Mouse (Mus musculus): ENCODE measurements around the gene Plxnb2. TPM values are rescaled to one million over a fixed set of nuclear protein-coding genes. Genes with fewer than 3 reads are reported as not detected.

Gene Plxnb2
- total RNA-seq (2021): 10 to 100 TPM; 50.0 to 56.5 TPM

DNA sequence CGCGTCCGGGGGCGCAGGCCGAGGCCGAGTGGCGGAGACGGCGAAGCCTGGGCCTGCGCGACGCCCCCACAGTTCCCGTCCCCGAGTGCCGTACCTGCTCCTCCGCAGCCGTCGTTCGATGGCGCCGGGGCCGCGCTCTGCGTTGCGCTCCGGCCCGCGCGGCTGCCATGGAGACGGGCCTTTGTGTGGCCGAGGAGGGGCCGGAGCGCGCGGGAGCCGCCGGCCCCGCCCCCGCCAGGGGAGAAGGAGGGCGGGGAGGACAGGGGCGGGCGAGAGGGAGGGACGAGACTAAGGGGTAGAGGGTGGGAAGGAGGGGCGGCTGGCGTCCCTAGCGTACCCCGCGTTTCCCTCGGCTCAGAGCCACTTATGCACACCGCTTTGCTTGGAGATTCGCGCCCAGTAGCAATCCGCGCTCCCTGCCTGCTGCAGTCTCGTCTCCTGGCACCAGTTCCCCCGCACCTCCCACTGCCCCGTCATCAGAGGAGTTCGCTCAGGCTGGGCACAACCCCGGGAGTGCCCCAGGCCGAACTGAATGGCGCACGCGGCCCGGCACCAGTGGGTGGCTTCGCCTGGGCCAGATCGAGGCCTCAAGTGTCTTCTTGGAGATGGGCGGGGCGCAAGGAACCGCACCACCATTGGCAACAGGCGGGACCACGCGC, at the start of gene Plxnb2:
Plxnb2 (minus strand) TSS at position 218 of the 659 bp plus-strand sequence.
- peak; percentile 52 to 63 for DNase-seq (ENCODE audit: extremely low spot score in 1 of 2, low spot score in 1 of 2)

DNA sequence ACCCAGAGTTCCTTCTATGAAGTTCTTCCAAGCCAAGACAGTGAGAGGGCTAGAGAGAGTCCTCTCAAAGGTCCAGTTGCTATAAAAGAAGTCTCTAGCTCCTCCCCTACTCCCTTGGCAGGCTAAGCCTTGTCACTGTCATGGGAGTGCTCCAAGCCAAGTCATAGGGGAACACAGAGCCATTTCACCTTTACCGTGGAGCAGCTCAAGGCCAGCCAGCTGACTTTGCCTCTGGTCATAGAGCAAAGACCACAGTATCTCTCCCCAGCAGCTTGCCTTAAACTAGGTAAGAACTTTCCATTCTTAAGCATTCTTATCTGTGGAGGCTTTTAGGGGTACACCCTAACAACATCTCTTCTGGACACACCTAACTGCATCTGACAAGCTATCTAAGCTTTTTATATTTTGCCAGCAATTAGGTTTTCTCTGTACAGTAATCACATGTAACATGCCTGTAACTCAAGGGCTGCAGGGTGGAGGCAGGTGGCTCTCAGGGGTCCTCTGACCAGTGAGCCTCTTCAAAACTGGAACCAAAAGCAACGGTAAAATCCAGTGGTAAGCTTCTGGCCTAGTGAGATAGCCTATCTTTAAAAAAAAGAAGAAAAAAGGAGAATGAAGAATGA, 35.1 kb upstream of the Plxnb2 start:
- no peak for DNase-seq (ENCODE audit: extremely low spot score in 1 of 2, low spot score in 1 of 2)

DNA sequence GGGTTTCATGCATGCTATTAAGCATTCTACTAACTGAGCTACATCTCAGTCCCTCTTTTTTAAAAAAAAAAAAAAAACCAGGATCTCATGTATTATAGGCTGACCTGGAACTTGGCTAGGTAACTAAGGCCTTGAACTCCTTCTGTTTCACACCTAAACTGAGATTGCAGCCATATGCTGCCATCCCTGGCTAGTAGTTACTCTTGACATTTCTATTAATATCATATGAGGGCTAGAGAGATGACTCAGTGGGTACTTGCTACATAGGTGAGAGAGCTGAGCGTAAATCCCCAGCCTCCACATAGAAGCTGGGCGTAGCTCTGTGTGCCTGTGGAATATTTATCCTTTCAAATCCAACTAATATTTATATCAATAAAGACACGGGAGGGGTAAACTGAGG, 34.4 kb upstream of the Plxnb2 start:
- no peak for DNase-seq (ENCODE audit: extremely low spot score in 1 of 2, low spot score in 1 of 2)

DNA sequence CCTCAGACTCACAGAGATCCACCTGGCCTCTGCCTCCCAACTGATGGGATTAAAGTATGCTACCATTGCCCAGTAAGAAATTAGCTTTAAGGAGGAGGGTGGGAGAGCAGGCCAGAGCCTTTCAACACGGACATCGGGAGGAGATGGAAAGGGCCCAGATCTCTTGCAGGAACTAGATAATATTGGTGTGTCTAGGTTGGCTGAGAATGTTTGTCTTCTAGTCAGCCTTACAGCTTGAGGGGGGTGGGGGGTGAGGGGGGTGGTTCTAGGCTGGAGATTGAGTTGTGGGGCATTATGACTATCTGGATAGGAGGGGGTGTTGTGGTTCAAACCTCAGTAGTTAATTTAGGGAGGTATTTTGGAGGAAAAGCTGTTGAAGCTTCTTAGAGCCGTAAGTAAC, 32.9 kb upstream of the Plxnb2 start:
- no peak for DNase-seq (ENCODE audit: extremely low spot score in 1 of 2, low spot score in 1 of 2)

DNA sequence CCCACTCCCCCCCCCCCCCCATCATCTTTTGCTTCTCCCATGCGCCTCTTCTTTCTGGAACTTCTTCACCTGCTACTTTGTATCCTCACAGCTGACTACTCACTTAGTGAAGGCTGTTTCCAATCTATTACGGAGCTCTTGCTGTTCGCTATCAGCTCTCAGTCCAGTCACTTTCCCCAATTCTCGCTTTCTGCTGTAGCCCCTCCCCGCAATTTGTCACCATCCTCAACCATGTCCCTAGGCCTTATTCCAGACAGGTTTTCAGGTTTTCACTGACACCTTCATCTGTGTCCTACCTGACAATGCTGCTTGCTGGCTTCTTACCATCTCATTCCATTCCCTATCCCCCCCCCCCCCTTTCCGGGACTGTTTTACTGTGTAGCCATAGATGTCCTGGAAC, 31.9 kb upstream of the Plxnb2 start:
- DNase-seq (ENCODE audit: extremely low spot score in 1 of 2, low spot score in 1 of 2): no peak

DNA sequence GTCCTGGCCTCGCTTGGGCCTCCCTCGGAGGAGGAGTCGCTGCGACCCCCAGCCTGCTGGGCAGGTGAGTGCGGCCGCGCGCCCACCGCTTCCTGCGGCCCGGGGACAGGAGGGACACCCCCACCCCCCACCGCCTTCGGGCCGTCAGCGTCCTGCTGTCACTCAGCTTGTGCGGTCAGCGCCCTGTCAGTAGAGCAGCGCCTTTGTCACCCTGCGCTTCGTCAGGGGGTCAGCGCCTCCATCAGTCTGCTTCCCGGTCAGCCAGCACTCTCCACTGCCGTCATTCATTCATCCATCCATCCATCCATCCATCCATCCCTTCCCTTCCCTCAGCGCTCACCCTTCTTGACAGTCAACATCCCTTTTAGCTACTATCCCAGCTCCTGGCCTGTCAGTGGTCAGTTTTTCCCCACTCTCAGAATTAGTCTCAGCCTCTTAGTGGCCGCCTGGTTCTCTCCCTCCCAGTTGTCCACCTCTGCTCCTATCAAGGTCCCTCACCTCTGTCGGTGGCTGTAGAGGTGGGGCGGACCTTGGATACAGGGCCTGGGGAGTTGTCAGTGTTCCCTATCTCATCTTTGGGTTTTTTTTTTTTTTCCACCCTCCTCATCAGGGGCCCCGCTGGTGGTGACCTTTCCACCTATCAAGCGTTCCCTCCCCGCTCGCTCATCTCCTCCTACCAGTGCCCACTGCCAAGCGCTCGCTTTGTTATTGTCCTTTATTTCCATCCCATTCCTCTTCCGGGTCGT, 31.3 kb upstream of the Plxnb2 start:
- peak; percentile 17 to 22 for DNase-seq (ENCODE audit: extremely low spot score in 1 of 2, low spot score in 1 of 2)

DNA sequence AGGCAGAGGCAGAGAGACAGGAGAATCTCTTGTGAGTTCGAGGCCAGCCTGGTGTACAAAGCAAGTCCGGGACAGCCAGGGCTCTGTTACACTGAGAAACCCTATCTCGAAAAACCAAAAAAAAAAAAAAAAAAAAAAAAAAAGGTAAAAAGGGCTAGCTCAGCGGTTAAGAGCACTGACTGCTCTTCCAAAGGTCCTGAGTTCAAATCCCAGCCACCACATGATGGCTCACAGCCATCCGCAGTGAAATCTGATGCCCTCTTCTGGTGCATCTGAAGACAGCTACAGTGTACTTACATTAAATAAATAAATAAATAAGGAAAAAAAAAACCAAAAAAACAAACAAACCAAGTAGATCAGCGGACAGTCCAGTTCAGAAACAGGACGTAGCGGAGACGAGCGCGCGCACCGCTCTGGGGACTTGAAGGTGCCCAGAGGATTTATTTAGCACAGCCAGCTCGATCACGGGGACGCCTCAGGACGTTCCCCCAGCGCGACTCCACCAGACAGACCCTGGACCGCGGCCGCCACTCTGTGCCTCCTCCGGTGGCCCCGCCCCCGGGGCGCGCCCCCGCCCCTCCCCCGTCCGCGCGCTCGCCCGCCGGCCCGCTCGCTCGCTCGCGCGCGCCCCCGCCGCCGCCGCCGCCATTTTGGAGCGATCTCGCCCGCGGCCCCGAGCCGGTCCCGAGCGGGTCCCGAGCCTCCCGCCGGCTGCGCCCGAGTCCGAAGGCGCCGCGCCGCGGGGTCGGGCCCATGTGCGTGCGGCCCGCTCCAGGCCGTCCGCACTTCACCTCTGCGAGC, 30.5 kb upstream of the Plxnb2 start, which contains the start of gene Ppp6r2:
Ppp6r2 (plus strand) TSS at position 639 of the 801 bp plus-strand sequence.
- peak; percentile 73 to 76 for DNase-seq (ENCODE audit: extremely low spot score in 1 of 2, low spot score in 1 of 2)

DNA sequence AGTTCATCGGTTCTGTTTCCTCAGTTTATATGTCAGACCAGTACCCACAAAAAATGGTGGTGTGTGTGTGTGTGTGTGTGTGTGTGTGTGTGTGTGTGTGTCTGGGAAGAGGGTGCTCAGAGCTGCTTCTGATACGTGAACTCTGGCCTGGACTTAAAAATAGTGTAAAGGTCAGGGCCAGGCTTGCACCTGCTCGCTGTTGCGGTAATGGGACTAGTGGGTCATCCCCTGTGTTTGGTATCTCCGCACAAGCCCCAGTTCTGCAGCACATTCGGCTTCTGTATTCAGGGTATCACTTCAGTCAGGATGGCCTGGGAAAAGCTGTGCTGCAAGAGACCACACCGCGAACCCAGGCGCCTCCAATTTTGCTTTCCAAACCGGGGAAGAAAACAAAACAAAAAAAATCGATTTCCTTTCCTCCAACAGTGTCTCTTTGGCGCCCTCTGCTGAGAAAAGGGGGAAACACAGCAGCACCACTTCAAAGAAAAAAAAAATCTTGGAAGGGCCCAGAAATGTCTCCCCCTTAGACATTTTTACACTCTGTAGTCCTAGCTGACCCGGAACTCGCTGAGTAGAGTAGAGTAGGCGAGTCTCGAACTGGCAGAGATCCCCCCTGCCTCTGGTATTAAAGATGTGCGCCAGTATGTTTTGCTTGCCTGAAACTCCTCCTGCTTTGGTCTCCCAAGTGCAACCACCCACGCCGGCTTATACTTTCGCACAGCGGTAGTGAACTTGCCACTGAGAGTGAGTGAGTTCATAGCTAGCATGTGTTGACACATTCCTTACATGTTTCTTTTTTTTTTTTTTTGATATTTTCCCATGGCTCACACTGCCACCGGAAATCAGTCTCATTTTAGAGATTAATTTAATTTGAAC, 29.5 kb upstream of the Plxnb2 start:
- DNase-seq (ENCODE audit: extremely low spot score in 1 of 2, low spot score in 1 of 2): peak; percentile 80 to 96

DNA sequence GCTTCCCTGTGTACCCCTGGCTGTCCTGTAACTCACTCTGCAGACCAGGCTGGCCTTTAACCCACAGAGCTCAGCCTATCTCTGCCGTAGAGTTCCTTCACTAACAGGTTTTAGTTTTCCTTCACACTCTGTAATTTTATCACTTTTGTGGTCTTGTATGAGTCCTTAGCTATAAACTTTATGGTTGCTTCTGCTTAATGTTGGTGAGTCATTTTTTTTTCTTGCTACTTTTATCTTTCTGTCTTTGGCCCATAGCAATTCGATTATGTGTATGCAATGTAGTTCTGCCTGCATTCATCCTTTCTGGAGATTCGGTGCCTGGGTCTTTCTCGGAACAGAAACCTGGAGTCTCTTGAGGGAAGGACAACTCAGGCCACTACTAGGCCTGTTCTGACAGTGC, 26.9 kb upstream of the Plxnb2 start:
- DNase-seq (ENCODE audit: extremely low spot score in 1 of 2, low spot score in 1 of 2): no peak

DNA sequence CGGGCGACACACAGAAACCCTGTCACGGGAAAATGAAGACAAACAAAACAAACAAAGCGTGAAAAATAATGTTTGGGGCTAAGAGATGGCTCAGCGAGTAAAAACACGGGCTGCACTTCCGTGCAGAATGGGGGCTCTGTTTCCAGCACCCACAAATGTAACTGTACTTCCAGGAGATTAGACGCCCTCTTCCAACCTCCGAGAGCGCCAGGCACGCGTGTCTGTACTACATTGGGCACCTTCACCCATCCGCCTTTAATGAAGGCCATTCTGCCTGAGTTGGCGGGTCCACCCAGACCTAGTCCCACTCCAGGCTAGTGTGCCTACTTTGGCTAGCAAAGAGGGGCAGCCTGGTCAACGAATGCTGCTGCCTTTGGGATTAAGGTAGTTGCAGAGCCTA, 16.5 kb upstream of the Plxnb2 start:
- DNase-seq (ENCODE audit: extremely low spot score in 1 of 2, low spot score in 1 of 2): no peak

DNA sequence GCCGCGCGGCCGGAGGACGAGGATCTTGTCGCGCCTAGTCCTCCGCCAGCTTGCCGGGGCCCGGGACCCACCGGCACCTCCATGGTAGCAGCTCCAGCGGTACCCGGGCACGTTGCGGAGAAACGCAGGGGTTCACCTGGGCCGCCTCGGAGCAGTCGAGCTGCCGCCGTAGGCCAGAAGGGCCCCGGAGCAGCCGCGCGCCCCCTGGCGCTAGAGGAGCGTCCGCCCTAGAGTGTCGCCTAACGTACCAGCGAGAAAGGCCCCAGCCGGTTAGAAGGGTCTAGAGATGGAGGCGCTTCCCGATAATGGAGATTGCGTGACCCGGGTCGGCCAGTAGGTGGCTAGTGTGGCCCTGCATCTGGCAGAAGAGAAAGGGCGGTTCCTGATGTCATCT, 15.7 kb upstream of the Plxnb2 start, which contains the start of gene Dennd6b:
Dennd6b (minus strand) TSS at position 184 of the 394 bp plus-strand sequence.
- DNase-seq (ENCODE audit: extremely low spot score in 1 of 2, low spot score in 1 of 2): peak; percentile 90 to 91

DNA sequence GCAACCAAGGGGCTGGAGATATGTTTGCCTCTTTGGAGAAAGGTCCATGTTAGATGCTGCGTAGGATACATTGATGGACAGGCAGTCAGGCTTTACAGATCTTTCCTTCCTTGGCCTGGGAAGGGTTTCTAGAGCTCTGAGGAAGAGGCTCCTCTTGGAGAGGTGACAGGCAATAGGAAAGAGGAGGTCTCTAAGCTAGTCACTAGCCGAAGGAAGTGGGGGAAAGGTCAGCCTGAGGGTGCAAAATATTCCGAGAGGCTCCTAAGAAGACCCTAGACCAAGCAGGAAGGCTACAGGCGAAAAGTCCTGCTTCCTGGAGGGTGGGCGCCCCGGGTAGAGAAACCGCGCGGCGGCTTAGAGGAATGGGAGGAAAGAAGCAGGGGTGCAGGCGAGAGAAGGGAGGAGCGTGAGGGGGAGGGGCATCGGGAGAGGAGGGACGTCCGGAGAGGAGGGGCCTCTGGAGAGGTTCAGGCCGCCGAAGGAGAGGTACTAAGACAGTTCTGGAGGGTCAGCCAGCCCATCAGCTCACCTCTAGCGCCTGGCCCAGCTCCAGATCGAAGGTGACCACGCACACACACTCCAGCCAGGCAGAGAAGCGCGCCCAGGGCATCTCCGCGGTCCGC, 15.2 kb upstream of the Plxnb2 start:
- DNase-seq (ENCODE audit: extremely low spot score in 1 of 2, low spot score in 1 of 2): peak; percentile 82 to 90

DNA sequence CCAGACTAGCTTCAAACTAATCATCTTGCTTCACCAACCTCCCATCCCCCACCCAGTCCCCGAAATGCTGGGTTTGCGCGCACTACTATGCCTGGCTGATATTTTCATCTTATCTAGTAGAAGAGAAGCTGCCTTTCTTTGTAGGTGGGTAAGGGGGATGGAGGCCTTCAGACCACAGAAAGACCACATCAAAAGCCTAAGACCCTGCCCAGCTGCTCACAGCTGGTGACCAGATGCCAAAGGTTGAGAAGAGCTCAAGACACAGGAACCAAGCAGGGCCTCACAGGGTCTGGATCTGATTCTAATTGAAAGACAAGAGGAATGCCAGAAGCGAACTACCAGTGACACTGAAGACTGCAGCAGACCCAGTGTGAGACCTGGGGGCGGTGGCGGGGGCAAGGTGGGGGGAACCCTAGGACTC, 14.7 kb upstream of the Plxnb2 start:
- no peak for DNase-seq (ENCODE audit: extremely low spot score in 1 of 2, low spot score in 1 of 2)

DNA sequence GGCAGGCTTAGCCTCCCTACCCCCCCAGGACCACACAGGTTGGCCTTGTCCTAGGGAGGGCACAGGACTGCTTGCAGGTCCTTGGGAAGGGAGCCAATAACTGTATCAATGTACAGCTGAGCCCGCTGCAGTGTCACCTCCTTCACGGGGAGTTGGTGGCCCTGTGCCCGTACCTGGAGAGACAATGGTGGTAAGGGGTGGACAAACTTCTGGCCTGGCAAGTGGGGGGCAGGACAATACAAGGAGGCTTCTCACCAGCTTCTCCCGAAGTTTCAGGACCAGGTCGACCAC, 4.3 kb upstream of the Plxnb2 start:
- no peak for DNase-seq (ENCODE audit: extremely low spot score in 1 of 2, low spot score in 1 of 2)

DNA sequence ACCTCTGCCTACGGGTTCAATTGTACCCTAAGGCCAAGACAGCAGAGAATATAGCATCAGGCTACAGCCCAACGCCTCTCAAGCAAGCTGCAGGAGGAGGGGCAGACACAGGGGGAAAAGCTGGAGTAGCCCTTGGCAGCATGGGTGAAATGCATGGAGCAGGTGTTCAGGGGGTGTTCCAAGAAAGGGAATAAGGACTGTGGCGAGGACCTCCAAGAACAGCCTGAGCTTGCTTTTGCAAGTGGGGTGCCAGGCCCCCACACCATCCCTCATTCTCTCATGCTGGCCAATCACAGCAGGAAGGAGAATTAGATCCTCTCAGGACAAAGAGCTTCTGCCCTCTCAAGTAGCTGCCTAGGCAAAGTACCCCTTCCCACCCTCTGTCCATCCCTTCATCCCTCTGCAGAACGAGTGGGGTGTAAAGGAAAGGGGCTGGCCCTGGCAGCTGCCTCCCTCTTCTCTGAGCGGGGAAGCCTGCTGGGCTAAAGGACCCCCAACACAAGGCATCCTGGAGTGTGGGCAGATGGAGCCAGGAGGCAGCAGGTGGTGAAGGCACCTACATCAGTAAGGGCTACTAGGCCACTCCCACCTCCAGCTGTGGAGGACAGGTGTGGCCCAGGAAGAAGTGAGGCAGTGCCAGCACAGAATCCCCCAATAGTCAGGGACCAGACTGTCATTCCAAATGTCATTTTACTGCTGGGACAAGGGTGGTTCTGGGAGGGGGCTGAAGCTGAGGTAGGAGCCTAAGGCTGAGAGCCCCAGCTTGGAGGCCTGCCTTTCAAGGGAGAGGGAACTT, 3.8 kb upstream of the Plxnb2 start:
- DNase-seq (ENCODE audit: extremely low spot score in 1 of 2, low spot score in 1 of 2): no peak

DNA sequence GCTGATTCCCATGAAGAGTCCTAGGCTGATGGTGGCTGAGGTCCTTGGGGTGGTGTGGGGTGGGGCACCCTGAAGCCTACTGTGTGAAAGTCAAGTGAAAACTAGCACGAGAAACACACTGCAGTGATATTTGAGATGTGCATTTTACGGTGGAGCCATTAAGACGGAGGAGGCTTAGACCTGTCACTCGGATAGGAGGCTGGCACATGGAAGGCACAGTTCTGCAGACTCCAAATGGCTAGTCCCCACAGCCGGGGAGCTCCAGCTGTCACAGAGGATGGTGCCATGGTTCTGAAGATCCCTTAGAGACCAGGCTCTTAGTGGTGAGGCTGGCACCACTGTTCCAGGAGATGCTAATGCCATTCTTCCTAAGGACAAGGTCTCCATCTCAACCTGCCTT, 2.3 kb upstream of the Plxnb2 start:
- no peak for DNase-seq (ENCODE audit: extremely low spot score in 1 of 2, low spot score in 1 of 2)

DNA sequence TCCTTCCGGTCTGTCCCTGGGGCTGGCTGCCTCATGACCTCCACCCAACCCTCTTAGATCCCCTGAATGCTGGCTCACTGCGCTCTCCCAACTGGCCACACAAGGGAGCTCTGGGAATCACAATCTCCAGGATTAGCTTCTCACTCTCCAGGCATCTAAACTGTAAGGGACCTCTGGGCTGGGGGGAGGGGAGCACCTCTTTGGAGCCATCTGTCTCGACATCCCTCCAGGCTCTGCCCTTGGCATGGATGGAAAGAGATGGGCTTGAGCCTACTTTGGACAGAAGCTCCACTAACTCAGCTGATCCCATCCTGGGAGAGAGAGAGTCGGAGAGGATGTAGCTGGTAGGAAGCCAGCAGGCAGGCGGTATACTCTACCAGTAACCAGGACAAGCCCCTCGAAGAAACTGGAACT, 1.7 kb upstream of the Plxnb2 start:
- DNase-seq (ENCODE audit: extremely low spot score in 1 of 2, low spot score in 1 of 2): no peak

DNA sequence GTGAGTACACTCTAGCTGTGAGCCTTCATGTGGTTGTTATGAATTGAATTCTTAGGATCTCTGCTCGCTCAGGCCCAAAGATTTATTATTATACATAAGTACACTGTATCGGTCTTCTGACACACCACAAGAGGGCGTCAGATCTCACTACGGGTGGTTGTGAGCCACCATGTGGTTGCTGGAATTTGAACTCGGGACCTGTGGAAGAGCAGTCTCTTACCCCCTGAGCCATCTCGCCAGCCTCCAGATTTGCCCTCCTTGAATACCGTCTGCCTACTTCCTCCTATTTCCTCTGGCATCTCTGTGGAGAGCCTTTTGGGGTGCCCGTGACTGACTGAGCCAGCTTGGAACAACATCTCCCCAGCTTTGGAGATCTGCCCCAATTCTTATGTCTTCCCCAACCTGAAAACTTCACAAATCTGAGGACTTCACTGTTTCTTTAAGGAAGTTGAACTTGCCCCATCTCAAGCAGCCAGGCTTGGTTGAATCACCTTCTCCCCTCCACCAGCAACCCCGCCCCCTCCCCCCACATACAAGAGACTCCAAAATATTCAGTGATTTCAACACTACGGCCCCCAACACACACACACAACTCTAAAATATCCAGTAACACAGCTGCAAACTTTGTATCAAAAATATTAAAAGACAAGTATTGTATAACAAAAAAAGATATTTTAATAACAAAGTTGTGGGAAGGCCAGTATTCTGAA, 1.1 kb upstream of the Plxnb2 start:
- no peak for DNase-seq (ENCODE audit: extremely low spot score in 1 of 2, low spot score in 1 of 2)
